Mouse (Mus musculus): ENCODE measurements around the gene Trp53i11.

The Trp53i11 gene

GRCm38 (mm10) chr2:93200681-93201340 lies 13.5 kb downstream of the Trp53i11 start:
- no peak for DNase-seq

- no peak for DNase-seq
These were observed 14.6 kb downstream of the Trp53i11 start for GRCm38 (mm10) chr2:93201997-93202396.

GRCm38 (mm10) chr2:93202782-93203181 lies 15.4 kb downstream of the Trp53i11 start:
- no peak for DNase-seq

GRCm38 (mm10) chr2:93203682-93204081 lies 16.3 kb downstream of the Trp53i11 start:
- peak; percentile 65 for DNase-seq

GRCm38 (mm10) chr2:93204571-93204970 lies 17.2 kb downstream of the Trp53i11 start:
- no peak for DNase-seq

GRCm38 (mm10) chr2:93206126-93206525 lies 18.8 kb downstream of the Trp53i11 start:
- no peak for DNase-seq

GRCm38 (mm10) chr2:93212386-93212785 lies 25.0 kb downstream of the Trp53i11 start:
- no peak for DNase-seq

GRCm38 (mm10) chr2:93212865-93213264 lies 25.5 kb downstream of the Trp53i11 start:
- no peak for DNase-seq

- no peak for DNase-seq
These were observed 26.8 kb downstream of the Trp53i11 start for GRCm38 (mm10) chr2:93214192-93214591.

GRCm38 (mm10) chr2:93215790-93216189 lies 28.4 kb downstream of the Trp53i11 start:
- no peak for DNase-seq

- peak; percentile 81 for DNase-seq
These were observed 29.7 kb downstream of the Trp53i11 start for GRCm38 (mm10) chr2:93217015-93217414.

- no peak for DNase-seq
These were observed 31.1 kb downstream of the Trp53i11 start for GRCm38 (mm10) chr2:93218353-93218990.

- DNase-seq = no peak
These were observed 32.2 kb downstream of the Trp53i11 start for GRCm38 (mm10) chr2:93219576-93219975.

- no peak for DNase-seq
These were observed 33.1 kb downstream of the Trp53i11 start for GRCm38 (mm10) chr2:93220447-93220846.

GRCm38 (mm10) chr2:93223463-93223862 lies 36.1 kb downstream of the Trp53i11 start:
- no peak for DNase-seq

- peak; percentile 65 for DNase-seq
These were observed 39.6 kb downstream of the Trp53i11 start for GRCm38 (mm10) chr2:93226606-93227595.

- no peak for DNase-seq
These were observed 40.5 kb downstream of the Trp53i11 start for GRCm38 (mm10) chr2:93227713-93228479.

GRCm38 (mm10) chr2:93228480-93228824 lies 41.1 kb downstream of the Trp53i11 start:
- no peak for DNase-seq

- DNase-seq = no peak
These were observed 44.8 kb downstream of the Trp53i11 start for GRCm38 (mm10) chr2:93232141-93232540.

- no peak for DNase-seq
These were observed 49.7 kb downstream of the Trp53i11 start for GRCm38 (mm10) chr2:93237055-93237454.

GRCm38 (mm10) chr2:93238864-93239263 lies 51.5 kb downstream of the Trp53i11 start:
- no peak for DNase-seq

GRCm38 (mm10) chr2:93242166-93242565 lies 54.8 kb downstream of the Trp53i11 start:
- no peak for DNase-seq

Data from right cerebral cortex, postnatal 25 days (tissue).